Mouse (Mus musculus): ENCODE results near the gene Selplg. TPM values are rescaled to one million over a fixed set of nuclear protein-coding genes. Genes with fewer than 3 reads are reported as not detected.

Selplg gene
- 1.5 and 3.3 TPM in 2 replicates for total RNA-seq (2021)
- long read RNA-seq, transcript Selplg-201 (2 exons, 1,855 nt), result major isoform, 5 of 5 reads
- long read RNA-seq, partial matches to known transcripts, result 0 of 5 reads
- long read RNA-seq, other reads (novel, unspliced or antisense), result 0 of 5 reads

- no peak for DNase-seq
These were observed at the start of gene Selplg for GRCm38 (mm10) chr5:113832490-113832901. Gene Selplg (minus strand): TSS chr5:113832644.

DNA sequence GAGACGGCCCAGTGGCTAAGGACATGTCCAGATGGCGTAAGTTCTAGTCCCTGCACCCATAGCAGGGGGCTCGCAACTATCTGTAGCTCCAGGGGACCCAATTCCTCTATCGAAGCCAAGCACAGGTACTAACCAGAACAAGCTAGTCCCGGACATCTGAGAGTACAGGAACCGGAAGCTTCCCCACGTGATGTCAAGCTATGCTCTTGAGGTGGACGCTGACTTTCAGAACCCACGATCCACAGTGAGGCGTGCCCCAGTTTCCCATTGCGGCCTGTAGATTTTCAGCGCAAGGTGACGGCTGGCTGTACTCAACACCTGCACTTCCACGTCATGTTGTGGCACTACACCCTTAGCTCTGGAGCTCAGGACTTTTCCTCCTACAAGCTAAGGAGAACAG is 48.7 kb upstream of the Selplg start:
- DNase-seq, result no peak

DNA sequence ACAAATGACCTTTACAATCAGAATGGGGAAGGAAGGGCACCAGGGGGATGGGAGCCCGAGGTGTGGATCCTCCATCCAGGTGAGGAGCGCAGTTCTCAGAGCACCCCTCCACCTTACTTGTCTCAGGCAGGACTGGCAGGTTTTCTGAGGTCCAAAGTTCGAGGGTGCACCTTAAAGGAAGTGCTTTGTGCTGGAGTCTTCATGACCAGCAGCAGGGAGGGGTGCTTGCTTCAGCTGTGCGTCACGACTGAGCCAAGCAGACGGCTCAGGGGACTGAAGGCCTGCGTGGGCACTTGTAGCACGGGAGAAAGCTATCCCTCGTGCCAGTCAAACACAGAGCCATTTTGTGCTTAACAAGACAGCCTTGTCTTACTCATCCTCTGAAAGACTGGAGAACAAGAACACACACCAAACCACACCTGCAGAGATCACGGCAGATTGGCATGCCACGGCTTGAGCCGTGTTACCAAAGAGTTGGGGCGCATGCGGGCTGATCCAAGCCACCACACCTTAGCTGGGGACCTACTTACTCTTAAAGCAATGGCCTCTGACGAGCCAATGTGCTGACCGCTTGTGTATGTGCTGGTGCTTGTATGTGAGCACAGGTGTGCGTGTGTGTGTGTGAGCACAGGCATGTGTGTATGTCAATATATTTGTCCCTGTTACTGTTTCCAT is 46.6 kb upstream of the Selplg start:
- no peak for DNase-seq

GRCm38 (mm10) chr5:113877565-113877964 is 45.1 kb upstream of the Selplg start:
- DNase-seq, result no peak

- no peak for DNase-seq
These were observed 43.7 kb upstream of the Selplg start for GRCm38 (mm10) chr5:113876176-113876575.

DNA sequence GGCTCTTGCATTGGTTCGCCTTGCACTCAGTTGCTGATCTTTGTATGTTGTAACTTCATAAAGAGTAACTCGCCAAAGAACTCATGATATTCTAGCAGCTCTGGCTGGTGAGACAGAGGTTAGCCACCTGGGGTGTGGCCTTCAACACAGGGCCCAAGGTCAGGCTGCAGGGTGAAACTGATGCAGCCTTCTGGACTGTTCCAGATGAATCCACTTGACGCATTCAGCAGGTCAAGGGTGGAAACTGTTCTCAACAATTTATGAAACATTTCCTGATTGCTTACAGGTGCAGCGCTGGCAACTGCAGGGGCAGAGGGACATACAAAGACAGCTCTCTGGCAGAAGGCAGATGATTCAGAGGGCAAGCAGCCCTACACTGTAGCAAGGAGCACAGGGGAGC is 43.2 kb upstream of the Selplg start:
- DNase-seq, result no peak

DNA sequence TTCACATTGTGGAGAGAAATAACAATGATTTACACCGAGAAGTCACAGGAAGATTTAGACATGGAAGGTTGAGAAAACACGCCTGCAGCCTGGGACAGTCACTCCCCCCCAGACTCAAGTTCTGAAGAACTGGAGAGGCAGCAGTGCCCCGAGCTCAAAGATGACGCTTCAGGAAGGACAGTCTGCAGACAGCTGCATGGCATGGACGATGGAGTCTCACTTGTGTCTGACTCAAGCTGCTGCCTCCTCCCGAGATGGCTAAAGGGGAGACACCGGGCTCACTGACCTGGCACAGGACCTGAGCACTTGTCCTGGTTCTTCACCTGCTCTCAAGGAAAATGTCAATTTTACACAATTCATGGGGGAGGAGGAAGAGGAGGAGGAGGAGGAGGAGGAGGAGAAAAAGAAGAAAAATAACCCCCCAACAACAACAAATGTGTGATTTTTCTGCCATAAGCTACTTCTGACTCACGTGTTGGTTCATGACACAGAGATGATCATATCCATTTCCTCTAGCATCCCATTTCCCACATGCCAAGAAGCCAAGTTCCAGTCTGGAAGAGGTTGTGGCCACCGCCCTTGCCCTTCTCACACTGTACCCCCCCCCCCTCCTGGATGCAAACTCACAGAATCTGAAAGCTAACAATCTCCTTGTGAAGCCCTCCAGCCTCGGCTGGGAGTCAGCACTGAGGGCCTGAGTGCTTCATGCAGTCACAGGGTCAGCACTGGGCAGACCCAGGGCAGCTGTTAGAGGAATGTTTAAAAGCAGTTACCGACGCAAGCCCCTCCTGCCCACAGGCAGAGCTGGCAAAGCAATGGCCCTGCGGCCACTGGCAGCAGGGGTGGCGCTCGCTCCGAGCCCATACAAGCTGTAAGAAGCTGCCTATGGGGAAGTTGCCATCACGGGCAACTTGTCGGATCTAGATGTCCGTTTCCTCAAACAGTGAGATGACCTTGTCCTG is 41.9 kb upstream of the Selplg start:
- DNase-seq, result no peak

- DNase-seq, result peak; percentile 75
These were observed 40.8 kb upstream of the Selplg start for GRCm38 (mm10) chr5:113872936-113873912.

DNA sequence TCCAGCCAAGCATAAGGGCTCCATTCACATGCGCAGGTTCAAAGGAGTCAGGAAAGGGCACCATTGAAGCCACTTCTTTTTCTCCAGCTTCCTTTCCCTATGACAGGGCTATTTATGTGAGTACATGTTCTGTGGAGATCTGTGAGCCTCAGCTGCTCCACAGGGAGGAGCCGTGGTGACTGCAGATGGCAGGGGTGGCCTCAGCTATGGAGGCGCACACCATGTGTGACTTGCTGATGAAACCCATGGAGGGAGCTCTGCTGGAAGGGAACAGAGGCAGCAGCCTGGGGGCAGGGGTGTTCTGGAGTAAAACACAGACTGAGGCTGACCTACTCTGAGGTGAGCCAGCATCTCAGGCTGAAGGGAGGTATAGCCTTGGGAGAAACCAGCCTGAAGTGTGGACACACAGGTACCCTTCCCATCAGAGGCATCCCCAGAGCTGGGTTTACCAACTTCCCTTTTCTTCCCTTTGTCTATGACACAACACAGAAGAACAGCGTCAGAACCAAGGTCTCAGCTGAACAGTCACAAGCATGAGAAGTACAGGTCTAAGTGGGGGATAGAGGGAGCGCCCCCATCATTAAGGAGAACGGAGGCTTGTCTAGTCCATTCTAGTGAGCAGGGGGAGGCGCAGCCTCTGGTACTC is 39.6 kb upstream of the Selplg start:
- DNase-seq, result no peak

GRCm38 (mm10) chr5:113870393-113871040 is 38.1 kb upstream of the Selplg start:
- DNase-seq, result no peak

- DNase-seq, result peak; percentile 59
These were observed 36.7 kb upstream of the Selplg start for GRCm38 (mm10) chr5:113869132-113869531.

- DNase-seq, result no peak
These were observed 32.5 kb upstream of the Selplg start for GRCm38 (mm10) chr5:113864992-113865391.

- DNase-seq, result no peak
These were observed 31.6 kb upstream of the Selplg start for GRCm38 (mm10) chr5:113863994-113864393.

DNA sequence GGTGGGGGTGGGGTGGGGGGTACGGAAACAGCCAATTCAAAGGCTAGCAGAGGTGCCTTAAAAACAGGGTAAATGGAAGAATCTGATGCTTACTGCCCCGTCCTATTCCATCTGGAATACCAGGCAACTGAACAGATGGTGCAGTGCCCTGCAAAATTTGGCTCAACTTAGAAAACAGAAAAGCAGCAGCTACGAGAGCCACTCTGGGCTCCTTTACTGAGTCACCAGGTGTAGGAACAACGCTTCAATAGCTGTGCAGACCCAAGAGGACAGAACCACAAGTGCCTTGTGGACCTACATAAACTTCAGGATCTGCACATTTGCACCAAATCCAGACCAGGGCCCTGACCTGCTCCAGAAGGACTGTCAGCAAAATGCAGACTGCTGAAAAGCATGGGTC is 30.0 kb upstream of the Selplg start:
- no peak for DNase-seq

DNA sequence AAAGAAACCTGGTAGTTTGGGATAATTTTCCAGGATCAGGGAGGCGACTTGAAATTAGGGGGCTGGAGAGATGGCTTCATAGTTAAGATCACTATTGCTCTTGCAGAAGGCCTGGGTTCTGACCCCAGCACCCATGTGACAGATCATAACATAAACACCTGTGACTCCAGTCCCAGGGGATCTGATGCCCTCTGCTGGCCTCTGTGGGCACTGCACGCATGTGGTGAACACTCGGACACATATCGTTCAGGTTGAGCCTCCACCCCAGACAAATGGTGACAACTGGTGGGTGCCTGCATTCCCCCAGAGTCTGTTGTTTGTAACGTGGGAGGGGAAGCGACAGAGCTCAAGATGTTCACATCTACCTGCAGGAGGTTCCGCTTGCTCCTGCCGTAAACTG is 28.9 kb upstream of the Selplg start:
- no peak for DNase-seq

GRCm38 (mm10) chr5:113858971-113859370 is 26.5 kb upstream of the Selplg start:
- DNase-seq, result peak; percentile 45

GRCm38 (mm10) chr5:113858550-113858949 is 26.1 kb upstream of the Selplg start:
- DNase-seq, result no peak

DNA sequence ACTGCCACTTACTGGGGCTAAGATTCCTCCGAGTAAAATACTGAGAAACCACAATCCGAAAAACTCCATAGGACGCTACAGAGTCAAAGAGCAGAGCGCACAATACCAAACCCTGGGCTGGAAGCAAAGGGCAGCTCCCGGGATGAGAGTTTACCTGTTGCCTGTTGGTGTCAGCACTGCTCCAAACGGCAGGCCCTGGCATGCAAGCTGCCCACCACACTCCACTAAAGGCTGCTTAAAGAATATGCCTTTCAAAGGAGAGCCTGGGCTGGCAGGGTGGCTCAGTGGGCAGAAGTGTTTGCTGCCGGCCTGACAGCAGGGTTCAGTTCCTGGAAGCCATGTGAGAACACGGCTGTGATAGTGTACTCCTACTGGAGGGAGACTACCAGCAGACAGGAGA is 25.2 kb upstream of the Selplg start:
- DNase-seq, result no peak

GRCm38 (mm10) chr5:113856631-113857030 is 24.2 kb upstream of the Selplg start:
- DNase-seq, result no peak

DNA sequence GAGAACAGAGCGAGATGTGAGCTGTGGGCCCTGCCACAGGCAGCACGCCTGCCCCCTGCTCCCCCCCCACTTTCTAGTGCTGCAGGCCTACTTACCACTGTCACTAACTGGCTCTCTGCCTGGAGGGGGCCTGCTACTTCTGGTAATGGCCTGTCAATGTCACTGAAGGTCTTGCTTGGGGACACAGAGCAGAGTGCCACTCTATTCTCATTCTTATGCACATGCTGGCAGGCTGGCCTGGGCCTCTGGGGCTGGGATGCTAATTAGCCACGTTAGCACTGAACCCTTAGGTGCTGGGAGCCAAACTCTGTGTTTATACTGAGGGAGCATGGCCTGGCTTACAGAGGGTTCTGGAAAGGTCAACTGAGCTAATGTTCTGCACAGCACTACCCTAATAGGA is 23.3 kb upstream of the Selplg start:
- no peak for DNase-seq

DNA sequence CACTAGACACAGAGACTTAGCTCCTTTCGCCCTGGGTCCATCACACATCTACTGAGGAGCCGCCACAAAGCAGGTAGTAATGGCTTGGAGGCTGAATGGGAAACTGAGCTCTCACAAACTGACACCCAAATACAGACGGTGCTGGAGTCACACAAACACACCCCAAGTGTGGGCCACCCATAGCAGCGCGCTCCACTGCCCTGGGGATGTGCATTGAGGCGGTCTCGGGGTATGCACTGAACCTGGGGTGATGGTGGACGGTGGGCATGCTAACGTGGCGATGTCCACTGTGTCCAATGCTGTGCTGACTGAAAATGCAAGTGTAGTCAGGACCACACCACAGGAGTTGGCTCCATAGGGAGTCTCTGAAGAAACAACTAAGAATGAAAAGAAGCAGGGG is 22.7 kb upstream of the Selplg start:
- no peak for DNase-seq
